Mouse (Mus musculus): Measurements from ENCODE around the gene H2-Eb2.

DNA sequence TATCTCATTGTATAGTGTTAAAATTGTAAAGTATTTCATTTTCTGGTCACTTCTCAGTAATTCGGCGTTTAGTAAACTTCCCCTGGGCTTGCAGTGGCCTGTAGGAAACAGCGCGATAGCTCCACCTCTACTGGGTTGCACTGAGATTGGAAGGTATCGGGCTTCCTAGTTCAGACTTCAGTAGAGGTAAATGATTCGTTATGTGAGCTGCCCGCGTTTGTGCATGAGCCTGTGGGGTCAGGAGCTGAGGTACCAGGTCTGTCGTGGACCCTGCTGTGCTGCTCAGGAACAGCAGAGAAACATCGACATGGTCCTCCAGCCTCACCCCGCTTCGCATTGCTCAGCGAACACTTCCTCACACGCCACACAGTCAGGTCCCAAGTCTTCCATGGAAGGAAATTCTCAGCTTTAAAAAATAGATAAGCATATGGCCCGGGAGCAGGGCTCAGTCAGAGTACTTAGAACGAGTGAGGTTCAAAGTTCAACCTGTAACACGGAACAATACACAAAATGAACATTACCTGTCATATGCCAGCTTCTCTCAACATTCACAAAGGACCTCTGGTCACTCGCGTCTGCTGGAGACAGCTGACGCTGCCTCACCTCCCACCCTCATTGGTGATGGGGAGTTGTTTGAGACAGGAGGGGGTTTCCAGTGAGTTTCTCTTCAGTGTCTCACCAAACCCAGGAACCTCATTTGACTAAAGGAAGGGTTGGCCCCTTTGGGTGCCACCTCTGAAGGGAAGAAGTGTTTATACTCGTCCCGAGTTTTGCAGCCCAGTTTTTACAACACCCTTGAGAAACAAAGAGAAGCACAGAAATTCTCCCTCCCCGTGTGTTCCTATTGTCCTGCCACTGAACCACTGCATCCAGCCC is 24.5 kb upstream of the H2-Eb2 start:
- TF ChIP-seq CTCF (IDR thresholded peaks at IDR 0.05; ENCODE audit: borderline replicate concordance, control insufficient read depth, extremely low read depth, insufficient read depth, low read length, poor library complexity): no peak
- no peak for TF ChIP-seq POLR2A (IDR thresholded peaks at IDR 0.05; ENCODE audit: control insufficient read depth, extremely low read depth, insufficient read depth, low read length, poor library complexity)
